Mouse (Mus musculus): ENCODE results near the gene Fam193b.

The Fam193b gene

GRCm38 (mm10) chr13:55525733-55526553 lies 45.0 kb downstream of the Fam193b start:
- DNase-seq: no peak

GRCm38 (mm10) chr13:55523951-55524600 lies 46.8 kb downstream of the Fam193b start:
- DNase-seq: peak in 1 of 2 experiments; percentile 22

GRCm38 (mm10) chr13:55523278-55523677 lies 47.6 kb downstream of the Fam193b start:
- DNase-seq: peak; percentile 37 to 61

- peak in 1 of 2 experiments; percentile 20 for DNase-seq
Measured at GRCm38 (mm10) chr13:55522730-55523129, 48.2 kb downstream of the Fam193b start.

- no peak for DNase-seq
Measured at GRCm38 (mm10) chr13:55519606-55520005, 51.3 kb downstream of the Fam193b start.

- peak; percentile 81 to 89 for DNase-seq
Measured at GRCm38 (mm10) chr13:55516955-55517354, 54.0 kb downstream of the Fam193b start.

- DNase-seq: no peak
Measured at GRCm38 (mm10) chr13:55513828-55514227, 57.1 kb downstream of the Fam193b start.

- peak; percentile 93 to 94 for DNase-seq
Measured at GRCm38 (mm10) chr13:55513111-55513748, 57.7 kb downstream of the Fam193b start, which contains the start of gene Pdlim7. Gene Pdlim7 (minus strand): TSS chr13:55513676.

GRCm38 (mm10) chr13:55512379-55513031 lies 58.4 kb downstream of the Fam193b start:
- DNase-seq: peak; percentile 68 to 73

- no peak for DNase-seq
Measured at GRCm38 (mm10) chr13:55511492-55511861, 59.4 kb downstream of the Fam193b start.

GRCm38 (mm10) chr13:55510668-55511491 lies 60.0 kb downstream of the Fam193b start:
- peak; percentile 93 to 94 for DNase-seq

GRCm38 (mm10) chr13:55510332-55510667 lies 60.6 kb downstream of the Fam193b start:
- DNase-seq: no peak

- no peak for DNase-seq
Measured at GRCm38 (mm10) chr13:55508531-55508930, 62.4 kb downstream of the Fam193b start.

GRCm38 (mm10) chr13:55507877-55508276 lies 63.0 kb downstream of the Fam193b start:
- DNase-seq: no peak

- DNase-seq: no peak
Measured at GRCm38 (mm10) chr13:55506697-55507096, 64.2 kb downstream of the Fam193b start.

GRCm38 (mm10) chr13:55505810-55506209 lies 65.1 kb downstream of the Fam193b start:
- peak in 1 of 2 experiments; percentile 19 for DNase-seq

GRCm38 (mm10) chr13:55504390-55504789 lies 66.5 kb downstream of the Fam193b start:
- peak in 1 of 2 experiments; percentile 3 for DNase-seq

- DNase-seq: no peak
Measured at GRCm38 (mm10) chr13:55502405-55502804, 68.5 kb downstream of the Fam193b start.

- DNase-seq: peak; percentile 32 to 67
Measured at GRCm38 (mm10) chr13:55500575-55500974, 70.3 kb downstream of the Fam193b start.

- DNase-seq: no peak
Measured at GRCm38 (mm10) chr13:55498906-55499305, 72.0 kb downstream of the Fam193b start.

GRCm38 (mm10) chr13:55496661-55497060 lies 74.3 kb downstream of the Fam193b start:
- no peak for DNase-seq

- no peak for DNase-seq
Measured at GRCm38 (mm10) chr13:55495702-55496101, 75.2 kb downstream of the Fam193b start.

Data from lung, postnatal 4 days (tissue).